In the genomic region with DNA sequence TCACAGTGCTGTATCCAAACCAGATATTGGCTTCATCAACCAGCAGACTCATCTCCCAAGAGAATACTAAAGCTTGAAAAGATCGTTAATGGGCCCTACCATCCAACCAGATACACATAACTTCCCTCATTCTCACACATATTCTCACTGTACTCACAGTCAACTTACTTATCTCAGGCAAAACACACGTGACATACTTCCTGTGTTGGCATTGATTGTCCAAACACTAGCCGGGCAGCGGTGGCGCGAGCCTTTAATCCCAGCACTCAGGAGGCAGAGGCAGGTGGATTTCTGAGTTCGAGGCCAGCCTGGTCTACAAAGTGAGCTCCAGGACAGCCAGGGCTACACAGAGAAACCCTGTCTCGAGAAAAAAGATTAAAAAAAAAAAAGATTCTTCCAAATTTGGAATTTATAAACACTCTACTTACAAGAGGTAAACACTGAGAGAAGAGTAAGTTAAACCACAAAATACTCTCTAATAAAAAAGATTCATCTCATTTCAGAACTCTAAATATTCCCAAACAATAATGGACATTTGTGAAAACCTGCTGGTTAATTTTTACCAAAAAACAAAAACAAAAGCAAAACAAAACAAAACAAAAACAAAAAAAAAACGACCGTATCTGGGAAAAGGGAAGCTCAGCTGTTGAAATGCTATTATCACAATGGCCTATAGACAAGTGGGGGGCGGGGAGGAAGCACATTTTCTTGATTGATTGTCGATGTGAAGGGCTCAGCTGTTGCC, we compare ENCODE assay signal across 1 mouse cellular context.
A peak's percentile ranks its signal among the peaks of the same experiment; 100 is the strongest.
TF ChIP-seq lines count a peak whose summit lies in the region.

No protein-coding gene starts in this region.

TF ChIP-seq in MEL, 35 proteins besides CTCF, POLR2A, EP300 and RAD21:
- TF ChIP-seq TAL1 (IDR thresholded peaks at IDR 0.05; ENCODE audit: low read length) (peak; percentile 25; the same call in 1 of the 2 replicates), ZKSCAN1 (IDR thresholded peaks at IDR 0.05; ENCODE audit: low read depth, low read length) (no peak), E2F4 (IDR thresholded peaks at IDR 0.05; ENCODE audit: borderline replicate concordance, low read depth, low read length) (no peak), POLR2AphosphoS5 (IDR thresholded peaks at IDR 0.05; ENCODE audit: borderline replicate concordance, low read depth, low read length) (no peak), ZMIZ1 (IDR thresholded peaks at IDR 0.05; ENCODE audit: low read depth, low read length) (no peak), NRF1 (IDR thresholded peaks at IDR 0.05; ENCODE audit: insufficient read depth, low read depth, low read length, poor library complexity, severe bottlenecking) (no peak), MAFK (IDR thresholded peaks at IDR 0.05; ENCODE audit: borderline replicate concordance, low read depth, low read length) (no peak), NELFE (IDR thresholded peaks at IDR 0.05; ENCODE audit: low read depth, low read length) (no peak), USF2 (IDR thresholded peaks at IDR 0.05; ENCODE audit: borderline replicate concordance in 1 of 2, insufficient read depth in 1 of 2, low read depth in 1 of 2, low read length in 2 of 2) (no peak), MAX (IDR thresholded peaks at IDR 0.05; ENCODE audit: low read length) (peak; percentile 55; the same call in 1 of the 2 replicates), ELF1 (IDR thresholded peaks at IDR 0.05; ENCODE audit: low read depth, low read length) (no peak), JUND (IDR thresholded peaks at IDR 0.05; ENCODE audit: low read depth, low read length) (no peak), POLR2AphosphoS2 (IDR thresholded peaks at IDR 0.05; ENCODE audit: low read length) (no peak), RCOR1 (IDR thresholded peaks at IDR 0.05; ENCODE audit: low read depth, low read length) (0 out of 2 replicates have a peak, but pooled peaks have one; percentile 12), MYB (IDR thresholded peaks at IDR 0.05; ENCODE audit: low read depth, low read length) (no peak), SIN3A (IDR thresholded peaks at IDR 0.05; ENCODE audit: low read length) (peak; percentile 55; the same call in 1 of the 2 replicates), USF1 (IDR thresholded peaks at IDR 0.05; ENCODE audit: low read depth, low read length) (peak; percentile 75), MXI1 (IDR thresholded peaks at IDR 0.05; ENCODE audit: low read depth, low read length) (peak; percentile 28; the same call in 1 of the 2 replicates), SMC3 (IDR thresholded peaks at IDR 0.05; ENCODE audit: low read depth, low read length) (no peak), GATA1 (IDR thresholded peaks at IDR 0.05; ENCODE audit: low read depth, low read length) (peak; percentile 52; the same call in 1 of the 2 replicates), CHD2 (IDR thresholded peaks at IDR 0.05; ENCODE audit: low read length) (no peak), MEF2A (IDR thresholded peaks at IDR 0.05; ENCODE audit: extremely low read depth, insufficient replicate concordance, low read depth, low read length, poor library complexity, severe bottlenecking) (no peak), MAZ (IDR thresholded peaks at IDR 0.05; ENCODE audit: low read depth, low read length) (no peak), ZNF384 (IDR thresholded peaks at IDR 0.05; ENCODE audit: low read depth, low read length) (no peak; the same call in 1 of the 2 replicates), GABPA (IDR thresholded peaks at IDR 0.05; ENCODE audit: low read depth, low read length) (no peak), TCF12 (IDR thresholded peaks at IDR 0.05; ENCODE audit: low read depth, low read length) (peak; percentile 41; the same call in 1 of the 2 replicates), CHD1 (IDR thresholded peaks at IDR 0.05; ENCODE audit: low read depth, low read length) (no peak), ETS1 (IDR thresholded peaks at IDR 0.05; ENCODE audit: low read depth, low read length) (peak; percentile 70), UBTF (IDR thresholded peaks at IDR 0.05; ENCODE audit: borderline replicate concordance, insufficient read depth, low read depth, low read length) (no peak), TBP (IDR thresholded peaks at IDR 0.05; ENCODE audit: low read depth, low read length) (0 out of 2 replicates have a peak, but pooled peaks have one; percentile 15), HCFC1 (IDR thresholded peaks at IDR 0.05; ENCODE audit: low read depth, low read length) (no peak), KAT2A (conservative IDR thresholded peaks at IDR 0.05; ENCODE audit: low read depth, low read length) (0 out of 2 replicates have a peak, but pooled peaks have one; percentile 17), BHLHE40 (IDR thresholded peaks at IDR 0.05; ENCODE audit: borderline replicate concordance, low read depth, low read length) (peak; percentile 75; the same call in 1 of the 2 replicates), MYC (IDR thresholded peaks at IDR 0.05; ENCODE audit: low read depth, low read length) (no peak)
